8 mouse cellular contexts compared by ENCODE assay signal in genomic region chr2:18765481-18766249, GRCm38 (mm10).
A peak's percentile ranks its signal among the peaks of the same experiment; 100 is the strongest.
DNase-seq lines count a peak whose midpoint lies in the region; ATAC-seq lines count a peak whose summit lies in the region.

No protein-coding gene starts in this region.

- peak; percentile 5 for DNase-seq in gastrocnemius, postnatal 10 days
- no peak for DNase-seq in gastrocnemius, adult 8-10 months (ENCODE audit: low spot score in 2 of 2)
- peak; percentile 4 for DNase-seq in adrenal gland, adult 8-10 months
- peak; percentile 24 for DNase-seq in kidney, postnatal 10 days
- no peak for DNase-seq in cerebellum, adult 9-11 months
- DNase-seq in left cerebral cortex, postnatal 10 days (ENCODE audit: extremely low spot score in 1 of 2, low spot score in 2 of 2) = no peak

- WGBS in heart, embryonic 14.5 days = 32% methylated on average over 12 of the region's 12 CpGs

- no peaks in the 10 kb centered on the region for H3K27me3 ChIP-seq in heart, embryonic 14.5 days (ENCODE audit: control insufficient read depth, insufficient read depth, low read length)

- peaks cover 2 to 8% of the 10 kb centered on the region in 2 experiments; a peak in 1 of 4 replicates for H3K4me1 ChIP-seq in heart, embryonic 14.5 days (ENCODE audit: control insufficient read depth in 2 of 2, insufficient read depth in 2 of 2, low read length in 2 of 2)

- intact Hi-C loops in left cerebral cortex, postnatal 10 days (cut with DNase I) = no loop called here

- peak overlapping the region; percentile 76 for H3K4me2 ChIP-seq in heart, embryonic 14.5 days (ENCODE audit: low read length)

- H3K36me3 ChIP-seq in heart, embryonic 14.5 days (ENCODE audit: control insufficient read depth, insufficient read depth, low read length) = no peaks in the 10 kb centered on the region

- H3K27ac ChIP-seq in heart, embryonic 14.5 days (replicated peaks in 1 of 2; ENCODE audit: control insufficient read depth in 1 of 2, insufficient read depth in 1 of 2, low read depth in 2 of 2, low read length in 2 of 2) = peak overlapping the region; percentile 3 to 97; a peak in 2 of 4 replicates

- H3K4me3 ChIP-seq in heart, embryonic 14.5 days (ENCODE audit: control insufficient read depth in 1 of 2, insufficient read depth in 1 of 2, low read depth in 1 of 2, low read length in 2 of 2) = peak overlapping the region; percentile 3 to 68; a peak in 3 of 4 replicates

- ATAC-seq in heart, embryonic 14.5 days (ENCODE audit: insufficient number of reproducible peaks, insufficient read depth, low FRiP score, low read depth) = no peak; the same call in 1 of the 2 replicates
- ATAC-seq in megakaryocyte-erythroid progenitor cell, adult 5-6 weeks (replicated peaks; ENCODE audit: low FRiP score, low TSS enrichment, poor library complexity, severe bottlenecking) = peak; percentile 64

- no peaks in the 10 kb centered on the region for H3K9me3 ChIP-seq in heart, embryonic 14.5 days (ENCODE audit: control insufficient read depth, low read length)

- H3K9ac ChIP-seq in heart, embryonic 14.5 days (ENCODE audit: low read length) = peak overlapping the region; percentile 93

Comparison
In these comparisons a context has a peak if more than half of its experiments do, and no peak if none do; other contexts are left out.
1. DNase-seq: peak in gastrocnemius, postnatal 10 days (single experiment), adrenal gland, adult 8-10 months (single experiment) and kidney, postnatal 10 days (single experiment); none in gastrocnemius, adult 8-10 months (0 of 2), cerebellum, adult 9-11 months (single experiment) and left cerebral cortex, postnatal 10 days (0 of 2).